Comparison of ENCODE assay signal across 9 mouse cellular contexts in genomic region chr5:139326111-139326696, GRCm38 (mm10). TPM values are rescaled to one million over a fixed set of nuclear protein-coding genes. Genes with fewer than 3 reads are reported as not detected.
A peak's percentile ranks its signal among the peaks of the same experiment; 100 is the strongest.
DNase-seq lines count a peak whose midpoint lies in the region; ATAC-seq and TF ChIP-seq lines count a peak whose summit lies in the region.
"Had no signal": no experiment of that assay in that cellular context is flagged by ENCODE, and none has a peak within 500 bp of the region (broad histone marks: within the 10 kb centered on the region; RNA-seq: fewer than 3 reads in every experiment).

No protein-coding gene starts in this region.

- peak; percentile 14; the same call in 1 of the 2 replicates for TF ChIP-seq CTCF in lung, postnatal 0 days (IDR thresholded peaks at IDR 0.05)

- no peaks in the 10 kb centered on the region for H3K9me3 ChIP-seq in lung, postnatal 0 days (ENCODE audit: low read length)
- no peaks in the 10 kb centered on the region for H3K9me3 ChIP-seq in liver, embryonic 15.5 days (replicated peaks)

- H3K36me3 ChIP-seq in lung, postnatal 0 days (ENCODE audit: insufficient read depth, low read length): no peaks in the 10 kb centered on the region
- H3K36me3 ChIP-seq in liver, embryonic 15.5 days (replicated peaks): no peaks in the 10 kb centered on the region

- no peak overlapping the region for H3K4me3 ChIP-seq in lung, postnatal 0 days (ENCODE audit: low read depth, low read length)
- H3K4me3 ChIP-seq in liver, embryonic 15.5 days (replicated peaks): peak overlapping the region; percentile 64; the same call in 1 of the 2 replicates

- H3K4me2 ChIP-seq in lung, postnatal 0 days (replicated peaks; ENCODE audit: low read depth, low read length): no peak overlapping the region
- H3K4me2 ChIP-seq in liver, embryonic 15.5 days: peak overlapping the region; percentile 94

- peak; percentile 58 to 61 for DNase-seq in cerebellum, adult 18-20 months
- no peak for DNase-seq in lung, postnatal 0 days (ENCODE audit: low spot score)
- DNase-seq in lung, postnatal 36 days: no peak
- peak; percentile 80 for DNase-seq in brain, adult 2 months (ENCODE audit: low read depth, low spot score)
- DNase-seq in heart, postnatal 25 days (ENCODE audit: low spot score): no peak

- TF ChIP-seq EP300 in lung, postnatal 0 days (IDR thresholded peaks at IDR 0.05): no peak

- 63% methylated on average over 13 of the region's 13 CpGs for WGBS in lung, postnatal 0 days
- 51% methylated on average over 13 of the region's 13 CpGs for whole genome bisulfite sequencing in liver, embryonic 15.5 days (ENCODE audit: insufficient replicate concordance)

- H3K9ac ChIP-seq in lung, postnatal 0 days (replicated peaks; ENCODE audit: low read depth): no peak overlapping the region
- H3K9ac ChIP-seq in liver, embryonic 15.5 days: no peak overlapping the region

- intact Hi-C loops in heart, postnatal 25 days (cut with DNase I): loop anchor here (10.0 kb wide), 1 partner anchor 339 kb away; no protein-coding TSS in a partner anchor

- ATAC-seq in cerebellum, adult (ENCODE audit: insufficient number of reproducible peaks, low FRiP score, low TSS enrichment): no peak
- no peak for ATAC-seq in lung, postnatal 0 days
- ATAC-seq in liver, embryonic 15.5 days (ENCODE audit: insufficient read depth): no peak
- ATAC-seq in megakaryocyte-erythroid progenitor cell, adult 5-6 weeks (replicated peaks; ENCODE audit: low FRiP score, low TSS enrichment, poor library complexity, severe bottlenecking): no peak

- no peak overlapping the region for H3K27ac ChIP-seq in lung, postnatal 0 days (ENCODE audit: low read length)
- H3K27ac ChIP-seq in liver, embryonic 15.5 days (replicated peaks): no peak overlapping the region

- H3K4me1 ChIP-seq in lung, postnatal 0 days (ENCODE audit: insufficient read depth, low read depth, low read length): peaks cover 9% of the 10 kb centered on the region; the same call in 1 of the 2 replicates
- peaks cover 41% of the 10 kb centered on the region for H3K4me1 ChIP-seq in liver, embryonic 15.5 days (replicated peaks)

- H3K27me3 ChIP-seq in lung, postnatal 0 days (replicated peaks; ENCODE audit: insufficient read depth, low read length): peaks cover 10% of the 10 kb centered on the region; the same call in 1 of the 2 replicates
- peaks cover 39% of the 10 kb centered on the region for H3K27me3 ChIP-seq in liver, embryonic 15.5 days

RNA-seq across cellular contexts. Expression of gene Adap1, which starts 0.8 kb away (rescaled TPM):
- polyA plus RNA-seq in lung, postnatal 0 days (2015; fragmentation: Nextera tagmentation; extraction: Ambion mirVana): 3.6 and 4.1 TPM in 2 replicates
- 4.3 and 5.2 TPM in 2 replicates for polyA plus RNA-seq in liver, embryonic 15.5 days (2015; fragmentation: Nextera tagmentation; extraction: Ambion mirVana)
- 6.0 and 14.7 TPM in 2 replicates for total RNA-seq in megakaryocyte-erythroid progenitor cell, adult 5-6 weeks (2014; fragmentation: Nextera tagmentation)
- total RNA-seq in megakaryocyte-erythroid progenitor cell, adult 5-6 weeks (2017): 3.0 and 8.0 TPM in 2 replicates
- 1 to 10 TPM; 1.4 to 1.5 TPM for total RNA-seq in heart, postnatal 25 days (2021)

RNA-seq across cellular contexts. Expression of gene Cox19, which starts 25.0 kb away (rescaled TPM):
- polyA plus RNA-seq in lung, postnatal 0 days (2015; fragmentation: Nextera tagmentation; extraction: Ambion mirVana): 60.5 and 61.6 TPM in 2 replicates
- polyA plus RNA-seq in liver, embryonic 15.5 days (2015; fragmentation: Nextera tagmentation; extraction: Ambion mirVana): 44.3 and 49.3 TPM in 2 replicates
- 40.4 and 41.7 TPM in 2 replicates for total RNA-seq in megakaryocyte-erythroid progenitor cell, adult 5-6 weeks (2014; fragmentation: Nextera tagmentation)
- 27.4 and 43.8 TPM in 2 replicates for total RNA-seq in megakaryocyte-erythroid progenitor cell, adult 5-6 weeks (2017)
- total RNA-seq in heart, postnatal 25 days (2021): 10 to 100 TPM; 82.2 to 91.1 TPM

RNA-seq across cellular contexts. Expression of gene Cyp2w1, which starts 26.2 kb away (rescaled TPM):
- not detected in 2 replicates for polyA plus RNA-seq in lung, postnatal 0 days (2015; fragmentation: Nextera tagmentation; extraction: Ambion mirVana)
- not detected in 2 replicates for polyA plus RNA-seq in liver, embryonic 15.5 days (2015; fragmentation: Nextera tagmentation; extraction: Ambion mirVana)
- not detected in 2 replicates for total RNA-seq in megakaryocyte-erythroid progenitor cell, adult 5-6 weeks (2014; fragmentation: Nextera tagmentation)
- not detected in 2 replicates for total RNA-seq in megakaryocyte-erythroid progenitor cell, adult 5-6 weeks (2017)
- total RNA-seq in heart, postnatal 25 days (2021): not detected
- polyA plus RNA-seq: gonadal fat pad, adult 2 months had no signal

RNA-seq across cellular contexts. Expression of gene Gpr146, which starts 51.3 kb away (rescaled TPM):
- polyA plus RNA-seq in lung, postnatal 0 days (2015; fragmentation: Nextera tagmentation; extraction: Ambion mirVana): 22.7 and 28.1 TPM in 2 replicates
- polyA plus RNA-seq in liver, embryonic 15.5 days (2015; fragmentation: Nextera tagmentation; extraction: Ambion mirVana): 25.0 and 26.4 TPM in 2 replicates
- 7.5 and 7.9 TPM in 2 replicates for total RNA-seq in megakaryocyte-erythroid progenitor cell, adult 5-6 weeks (2014; fragmentation: Nextera tagmentation)
- total RNA-seq in megakaryocyte-erythroid progenitor cell, adult 5-6 weeks (2017): 5.3 and 6.0 TPM in 2 replicates
- total RNA-seq in heart, postnatal 25 days (2021): 10 to 100 TPM; 35.3 to 58.5 TPM

Comparison
In these comparisons a context has a peak if more than half of its experiments do, and no peak if none do; other contexts are left out.
1. DNase-seq: peak in cerebellum, adult 18-20 months (2 of 2) and brain, adult 2 months (single experiment); none in lung, postnatal 0 days (single experiment), lung, postnatal 36 days (single experiment) and heart, postnatal 25 days (single experiment).